Mouse (Mus musculus): ENCODE measurements at regions not wholly inside any gene's neighbourhood (a gene's known extent, or its start where the extent isn't known, plus 50 kb on each side); places are given as distances from the start of the nearest gene placed in this dataset.
A peak's percentile ranks its signal among the peaks of the same experiment; 100 is the strongest.

GRCm38 (mm10) chr13:44573463-44573862 is 155.8 kb upstream of the Jarid2 start:
- no peak for DNase-seq

GRCm38 (mm10) chr13:44579215-44579614 is 150.1 kb upstream of the Jarid2 start:
- no peak for DNase-seq

- DNase-seq = no peak
These were observed 149.0 kb upstream of the Jarid2 start for GRCm38 (mm10) chr13:44580156-44580736.

GRCm38 (mm10) chr13:44580767-44581166 is 148.5 kb upstream of the Jarid2 start:
- DNase-seq = no peak

- no peak for DNase-seq
These were observed 147.1 kb upstream of the Jarid2 start for GRCm38 (mm10) chr13:44581947-44582766.

- no peak for DNase-seq
These were observed 146.5 kb upstream of the Jarid2 start for GRCm38 (mm10) chr13:44582767-44583085.

GRCm38 (mm10) chr13:44583614-44584013 is 145.7 kb upstream of the Jarid2 start:
- DNase-seq = no peak

GRCm38 (mm10) chr13:44584151-44584550 is 145.1 kb upstream of the Jarid2 start:
- no peak for DNase-seq

- no peak for DNase-seq
These were observed 144.7 kb upstream of the Jarid2 start for GRCm38 (mm10) chr13:44584551-44584950.

- no peak for DNase-seq
These were observed 141.4 kb upstream of the Jarid2 start for GRCm38 (mm10) chr13:44587846-44588245.

- DNase-seq = no peak
These were observed 134.6 kb upstream of the Jarid2 start for GRCm38 (mm10) chr13:44594645-44595044.

- no peak for DNase-seq
These were observed 131.6 kb upstream of the Jarid2 start for GRCm38 (mm10) chr13:44597666-44598065.

GRCm38 (mm10) chr13:44601024-44601423 is 128.2 kb upstream of the Jarid2 start:
- no peak for DNase-seq

- DNase-seq = no peak
These were observed 126.6 kb upstream of the Jarid2 start for GRCm38 (mm10) chr13:44602658-44603057.

- DNase-seq = peak; percentile 69 to 78
These were observed 121.7 kb upstream of the Jarid2 start for GRCm38 (mm10) chr13:44607316-44608285.

GRCm38 (mm10) chr13:44608286-44608675 is 121.0 kb upstream of the Jarid2 start:
- no peak for DNase-seq

GRCm38 (mm10) chr13:44608681-44609335 is 120.5 kb upstream of the Jarid2 start:
- DNase-seq = no peak

- DNase-seq = no peak
These were observed 119.7 kb upstream of the Jarid2 start for GRCm38 (mm10) chr13:44609606-44610005.

- no peak for DNase-seq
These were observed 113.6 kb upstream of the Jarid2 start for GRCm38 (mm10) chr13:44615696-44616095.

- DNase-seq = no peak
These were observed 110.9 kb upstream of the Jarid2 start for GRCm38 (mm10) chr13:44618368-44618767.

GRCm38 (mm10) chr13:44622661-44623355 is 106.5 kb upstream of the Jarid2 start:
- peak; percentile 68 to 80 for DNase-seq

- peak; percentile 23 to 28 for DNase-seq
These were observed 104.6 kb upstream of the Jarid2 start for GRCm38 (mm10) chr13:44624716-44625115.

Measured in lung, adult 18-20 months (tissue).